Mouse (Mus musculus) CH12.LX (cell line): ENCODE results near the gene Noto. TPM values are rescaled to one million over a fixed set of nuclear protein-coding genes. Genes with fewer than 3 reads are reported as not detected.

Experiments used
- DNase-seq: peaks from one replicate; pipeline ENCODE4 v3.0.0-alpha.2; 2013; ENCODE audit errors: extremely low read depth
- H3K27ac ChIP-seq: 2 replicates; pipeline ENCODE4 v1.5.1; 2012; ENCODE audit warnings: low read depth, mild to moderate bottlenecking, control low read depth, moderate library complexity; ENCODE audit not compliant: insufficient read depth
- H3K27me3 ChIP-seq: replicated peaks from 2 replicates; pipeline ENCODE3; 2012; ENCODE audit warnings: inconsistent platforms
- H3K36me3 ChIP-seq, 2 experiments: replicated peaks in 1 of 2; 2 replicates each; pipeline versions ENCODE3 to v1.6.1; 2012; ENCODE audit warnings: inconsistent platforms in 1 of 2, low read length in 1 of 2, mild to moderate bottlenecking in 1 of 2, mixed read lengths in 1 of 2, moderate library complexity in 1 of 2; ENCODE audit not compliant: control insufficient read depth in 1 of 2, insufficient read depth in 1 of 2
- H3K4me1 ChIP-seq, 2 experiments: 2 replicates each; pipeline ENCODE4 v1.6.1; 2012; ENCODE audit warnings: inconsistent platforms in 1 of 2, moderate library complexity in 1 of 2; ENCODE audit not compliant: insufficient read depth in 2 of 2, control insufficient read depth in 1 of 2
- H3K4me2 ChIP-seq: 2 replicates; pipeline ENCODE4 v1.6.1; 2012; ENCODE audit warnings: low read depth, mild to moderate bottlenecking, control low read depth; ENCODE audit not compliant: poor library complexity, insufficient read depth, severe bottlenecking
- H3K4me3 ChIP-seq, 3 experiments: fragments of 150-350 bp in 1 of 3; sonication (generic) in 1 of 3; replicated peaks in 1 of 3; 2 replicates each; pipeline versions ENCODE3 to v1.5.1; 2011 to 2012; ENCODE audit warnings: low read depth in 2 of 3, low read length in 2 of 3, mild to moderate bottlenecking in 2 of 3, moderate library complexity in 2 of 3, control low read depth in 1 of 3, improper control_type of control experiment in 1 of 3, inconsistent platforms in 1 of 3, mixed read lengths in 1 of 3; ENCODE audit not compliant: poor library complexity in 1 of 3
- H3K79me2 ChIP-seq: replicated peaks from 2 replicates; pipeline ENCODE4 v1.6.1; 2012; ENCODE audit warnings: mild to moderate bottlenecking, moderate library complexity; ENCODE audit not compliant: control insufficient read depth, poor library complexity, insufficient read depth, severe bottlenecking; ENCODE audit errors: extremely low read depth
- H3K9ac ChIP-seq: 2 replicates; pipeline ENCODE4 v1.6.1; 2012; ENCODE audit warnings: low read depth, mild to moderate bottlenecking, control low read depth, moderate library complexity; ENCODE audit not compliant: insufficient read depth
- H3K9me3 ChIP-seq: replicated peaks from 2 replicates; pipeline ENCODE3; 2012; ENCODE audit warnings: low read length, inconsistent platforms, mixed read lengths
- BHLHE40 ChIP-seq: IDR thresholded peaks from 2 replicates; pipeline ENCODE4 v1.6.1; 2011; ENCODE audit warnings: mild to moderate bottlenecking, low read depth, low read length, improper control_type of control experiment
- CHD2 ChIP-seq: IDR thresholded peaks from 2 replicates; pipeline ENCODE4 v1.6.1; 2011; ENCODE audit warnings: low read length, improper control_type of control experiment
- CTCF ChIP-seq, 2 experiments: IDR thresholded peaks in 1 of 2; conservative IDR thresholded peaks in 1 of 2; 2 replicates each; pipeline ENCODE4 v1.5.1; 2011 to 2012; ENCODE audit warnings: low read depth in 2 of 2, low read length in 2 of 2, improper control_type of control experiment in 1 of 2, inconsistent platforms in 1 of 2, mild to moderate bottlenecking in 1 of 2, moderate library complexity in 1 of 2
- E2F4 ChIP-seq: IDR thresholded peaks from 2 replicates; pipeline ENCODE4 v1.6.1; 2011; ENCODE audit warnings: low read depth, low read length, improper control_type of control experiment; ENCODE audit not compliant: insufficient replicate concordance
- ELF1 ChIP-seq: IDR thresholded peaks from 2 replicates; pipeline ENCODE4 v1.6.1; 2014; ENCODE audit warnings: low read depth, mild to moderate bottlenecking, inconsistent platforms, low read length, improper control_type of control experiment
- ETS1 ChIP-seq: conservative IDR thresholded peaks from 2 replicates; pipeline ENCODE4 v1.6.1; 2012; ENCODE audit warnings: low read depth, mild to moderate bottlenecking, inconsistent platforms, low read length, improper control_type of control experiment, moderate library complexity
- GABPA ChIP-seq: IDR thresholded peaks from 2 replicates; pipeline ENCODE4 v1.6.1; 2012; ENCODE audit warnings: low read depth, low read length, improper control_type of control experiment, inconsistent platforms; ENCODE audit not compliant: insufficient replicate concordance
- HCFC1 ChIP-seq: IDR thresholded peaks from 2 replicates; pipeline ENCODE4 v1.6.1; 2012; ENCODE audit warnings: low read depth, mild to moderate bottlenecking, inconsistent platforms, low read length, improper control_type of control experiment
- IRF4 ChIP-seq: IDR thresholded peaks from 2 replicates; pipeline ENCODE4 v1.6.1; 2014; ENCODE audit warnings: low read depth, mild to moderate bottlenecking, inconsistent platforms, low read length, improper control_type of control experiment
- JUND ChIP-seq: conservative IDR thresholded peaks from 2 replicates; pipeline ENCODE4 v1.6.1; 2011; ENCODE audit warnings: low read depth, low read length, improper control_type of control experiment
- MAZ ChIP-seq: IDR thresholded peaks from 2 replicates; pipeline ENCODE4 v1.6.1; 2012; ENCODE audit warnings: low read depth, mild to moderate bottlenecking, inconsistent platforms, low read length, improper control_type of control experiment, moderate library complexity
- MEF2A ChIP-seq: IDR thresholded peaks from 2 replicates; pipeline ENCODE4 v1.6.1; 2014; ENCODE audit warnings: low read depth, mild to moderate bottlenecking, inconsistent platforms, low read length, improper control_type of control experiment, borderline replicate concordance
- MYC ChIP-seq: IDR thresholded peaks from 2 replicates; pipeline ENCODE4 v1.6.1; 2011; ENCODE audit warnings: low read depth, mild to moderate bottlenecking, improper control_type of control experiment, low read length
- NELFE ChIP-seq: IDR thresholded peaks from 2 replicates; pipeline ENCODE4 v1.6.1; 2011; ENCODE audit warnings: low read depth, low read length, improper control_type of control experiment
- POLR2A ChIP-seq: IDR thresholded peaks from 2 replicates; pipeline ENCODE4 v1.6.1; 2011; ENCODE audit warnings: low read depth, mild to moderate bottlenecking, improper control_type of control experiment, low read length
- POLR2AphosphoS2 ChIP-seq: IDR thresholded peaks from 2 replicates; pipeline ENCODE4 v1.6.1; 2011; ENCODE audit warnings: low read depth, low read length, improper control_type of control experiment
- RAD21 ChIP-seq: IDR thresholded peaks from 2 replicates; pipeline ENCODE4 v1.6.1; 2011; ENCODE audit warnings: low read depth, mild to moderate bottlenecking, low read length, improper control_type of control experiment, moderate library complexity
- RCOR1 ChIP-seq: conservative IDR thresholded peaks from 2 replicates; pipeline ENCODE4 v1.6.1; 2012; ENCODE audit warnings: low read depth, mild to moderate bottlenecking, inconsistent platforms, low read length, improper control_type of control experiment
- SIN3A ChIP-seq: IDR thresholded peaks from 2 replicates; pipeline ENCODE4 v1.6.1; 2012; ENCODE audit warnings: low read length, improper control_type of control experiment, inconsistent platforms
- TCF12 ChIP-seq: IDR thresholded peaks from 2 replicates; pipeline ENCODE4 v1.6.1; 2014; ENCODE audit warnings: low read depth, mild to moderate bottlenecking, inconsistent platforms, low read length, improper control_type of control experiment
- USF1 ChIP-seq: IDR thresholded peaks from 2 replicates; pipeline ENCODE4 v1.6.1; 2014; ENCODE audit warnings: low read depth, mild to moderate bottlenecking, inconsistent platforms, low read length, improper control_type of control experiment
- USF2 ChIP-seq: conservative IDR thresholded peaks from 2 replicates; pipeline ENCODE4 v1.6.1; 2011; ENCODE audit warnings: low read depth, low read length, improper control_type of control experiment
- ZC3H11A ChIP-seq: IDR thresholded peaks from 2 replicates; pipeline ENCODE4 v1.6.1; 2012; ENCODE audit warnings: low read depth, mild to moderate bottlenecking, inconsistent platforms, low read length, improper control_type of control experiment
- ZKSCAN1 ChIP-seq: IDR thresholded peaks from 2 replicates; pipeline ENCODE4 v1.6.1; 2012; ENCODE audit warnings: low read depth, inconsistent platforms, low read length, improper control_type of control experiment, borderline replicate concordance
- ZMIZ1 ChIP-seq: IDR thresholded peaks from 2 replicates; pipeline ENCODE4 v1.6.1; 2012; ENCODE audit warnings: low read depth, mild to moderate bottlenecking, inconsistent platforms, low read length, improper control_type of control experiment
- dilution Hi-C: fragments of 300-500 bp; cut with MboI; formaldehyde crosslinking; loops from 2 replicates; pipeline ENCODE4 v1.14.3; 2020; ENCODE audit warnings: low sequenced_read_pairs; ENCODE audit not compliant: extremely low pct_unique_long_range_greater_than_20kb, extremely low pct_ligation_motif_present
- in situ Hi-C: fragments of 300-500 bp; cut with MboI; formaldehyde crosslinking; loops from 3 replicates; pipeline ENCODE4 v1.14.3; 2019; ENCODE audit warnings: low sequenced_read_pairs, low pct_ligation_motif_present, low pct_unique_long_range_greater_than_20kb, mixed read lengths
- polyA plus RNA-seq: library from polyadenylated mRNA; unstranded; fragments of >175 nt; gene quantifications from 2 replicates; pipeline ENCODE4 v1.2.1, GENCODE M21; 2012; ENCODE audit warnings: low read depth; ENCODE audit not compliant: insufficient read length
- total RNA-seq, 2 experiments: library from RNA; depleted of rRNA; stranded (reverse); fragments of 300-350 nt in 1 of 2; fragments of >200 nt in 1 of 2; gene quantifications; 2 replicates each; pipeline ENCODE4 v1.2.3; 2012 to 2014

The Noto gene
- total and polyA plus RNA-seq, 3 experiments: not detected

DNA sequence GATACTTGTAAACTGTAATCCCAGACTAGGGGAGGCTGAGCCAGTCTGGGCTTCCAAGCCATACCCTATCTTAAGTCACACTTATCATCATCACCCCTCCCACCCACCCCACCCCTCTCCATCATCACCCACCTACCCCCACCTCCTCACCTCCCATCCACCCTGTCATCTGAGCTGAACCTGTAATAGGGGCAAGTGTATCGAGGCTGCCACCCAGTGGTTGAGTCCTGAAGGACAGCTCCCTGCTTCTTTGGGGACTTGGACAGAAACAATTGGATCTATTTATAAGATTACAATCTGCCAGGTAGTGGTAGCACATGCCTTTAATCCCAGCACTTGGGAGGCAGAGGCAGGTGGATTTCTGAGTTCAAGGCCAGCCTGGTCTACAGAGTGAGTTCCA, 26.5 kb upstream of the Noto start (continued):
- TF ChIP-seq CTCF (conservative IDR thresholded peaks at IDR 0.05 in 1 of 2, IDR thresholded peaks at IDR 0.05 in 1 of 2; ENCODE audit: low read depth in 2 of 2, low read length in 2 of 2): peak; percentile 9 to 68; a peak in 2 of 4 replicates
- TF ChIP-seq RAD21: peak; percentile 45
- no peak for TF ChIP-seq MYC

- H3K36me3 ChIP-seq: no peaks in the 10 kb centered on the region
- no peak overlapping the region for H3K4me2 ChIP-seq
- dilution Hi-C loops (no loop called here), in situ Hi-C loops (no loop called here)
- peaks cover 10% of the 10 kb centered on the region for H3K9me3 ChIP-seq
- H3K27ac ChIP-seq: no peak overlapping the region
- no peak for TF ChIP-seq IRF4
- TF ChIP-seq MAZ: no peak
- no peak for TF ChIP-seq ETS1
- TF ChIP-seq RAD21: no peak
- H3K4me3 ChIP-seq: no peak overlapping the region
- H3K79me2 ChIP-seq: no peaks in the 10 kb centered on the region
- no peak overlapping the region for H3K9ac ChIP-seq
- H3K4me1 ChIP-seq: no peaks in the 10 kb centered on the region
- H3K27me3 ChIP-seq: peaks cover 54% of the 10 kb centered on the region
- no peak for DNase-seq
These were observed 24.0 kb upstream of the Noto start for GRCm38 (mm10) chr6:85399715-85400114.

DNA sequence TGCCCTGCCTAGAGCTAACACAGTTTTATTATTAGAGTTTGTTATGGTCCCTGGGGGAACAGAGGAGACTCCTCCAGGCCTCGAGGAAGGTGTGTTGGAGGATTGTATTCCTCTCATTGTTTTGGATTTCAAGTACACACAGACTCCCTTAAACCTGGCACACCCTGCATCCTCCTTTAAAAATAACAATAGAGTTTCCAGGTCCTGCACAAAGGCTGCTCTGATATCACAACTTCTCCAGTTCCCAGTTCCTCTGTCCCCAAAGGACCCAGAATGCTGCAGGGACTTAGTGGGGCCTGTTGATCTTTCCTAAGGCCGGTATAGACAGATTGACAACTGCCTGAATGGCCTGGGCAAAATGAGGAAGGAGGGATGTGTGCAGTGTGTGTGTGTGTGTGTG, 21.1 kb upstream of the Noto start:
- Histone ChIP-seq H3K27me3 (peaks cover 74% of the 10 kb centered on the region), H3K9ac (no peak overlapping the region), H3K4me2 (no peak overlapping the region), H3K4me3 (no peak overlapping the region), H3K4me1 (no peaks in the 10 kb centered on the region), H3K79me2 (no peaks in the 10 kb centered on the region), H3K9me3 (no peaks in the 10 kb centered on the region), H3K27ac (no peak overlapping the region), H3K36me3 (no peaks in the 10 kb centered on the region)
- in situ Hi-C loops: no loop called here
- TF ChIP-seq BHLHE40: no peak
- TF ChIP-seq CHD2: no peak
- no peak for TF ChIP-seq SIN3A
- no peak for TF ChIP-seq USF1
- no peak for TF ChIP-seq GABPA
- DNase-seq: no peak
- dilution Hi-C loops: no loop called here

DNA sequence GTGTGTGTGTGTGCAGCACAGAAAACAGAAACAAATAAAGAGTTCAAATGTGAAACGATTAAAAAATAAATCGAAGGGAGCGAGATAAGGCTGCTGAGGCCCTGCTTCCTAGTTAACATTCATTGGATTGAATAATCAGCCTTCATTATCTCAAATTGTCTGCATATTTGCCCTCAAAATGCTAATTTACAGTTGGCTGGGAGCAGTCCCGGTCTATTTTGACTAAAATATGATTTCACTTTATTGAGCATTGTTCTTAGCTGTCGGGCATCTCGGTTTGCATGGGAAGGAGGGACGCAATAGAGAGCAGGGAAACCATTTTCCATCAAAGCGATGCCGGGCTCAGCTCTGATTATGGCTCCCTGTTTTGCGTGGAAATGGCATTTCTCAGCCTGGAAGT, 20.6 kb upstream of the Noto start:
- no peak for DNase-seq
- no peak overlapping the region for H3K4me3 ChIP-seq
- TF ChIP-seq ELF1 (no peak), MEF2A (no peak), HCFC1 (no peak), POLR2A (no peak), RCOR1 (no peak), ZKSCAN1 (no peak), TCF12 (no peak), IRF4 (no peak), BHLHE40 (no peak), ZMIZ1 (no peak), USF2 (no peak), ZC3H11A (no peak), POLR2AphosphoS2 (no peak), NELFE (no peak), JUND (no peak), SIN3A (no peak), E2F4 (no peak)
- TF ChIP-seq, all 38 proteins: peak for 0
- H3K27me3 ChIP-seq: peaks cover 76% of the 10 kb centered on the region
- no peaks in the 10 kb centered on the region for H3K9me3 ChIP-seq
- dilution Hi-C loops: no loop called here
- no peak overlapping the region for H3K27ac ChIP-seq
- no peaks in the 10 kb centered on the region for H3K4me1 ChIP-seq
- H3K79me2 ChIP-seq: no peaks in the 10 kb centered on the region
- H3K36me3 ChIP-seq: no peaks in the 10 kb centered on the region
- no peak overlapping the region for H3K4me2 ChIP-seq
- H3K9ac ChIP-seq: no peak overlapping the region
- in situ Hi-C loops: no loop called here
